Mouse (Mus musculus) thymus, adult 2 months (tissue): ENCODE measurements around the gene Yjefn3. TPM values are rescaled to one million over a fixed set of nuclear protein-coding genes. Genes with fewer than 3 reads are reported as not detected.

Experiments used
- DNase-seq: peaks from one replicate; pipeline ENCODE4 v3.0.0; 2021
- H3K27ac ChIP-seq: fragments of 200-500 bp; 2 replicates; pipeline ENCODE4 v1.5.1; 2012; ENCODE audit warnings: low read length, control low read depth; ENCODE audit not compliant: control insufficient read depth, insufficient read depth
- H3K27me3 ChIP-seq: fragments of 200-500 bp; 2 replicates; pipeline ENCODE4 v1.6.1; 2012; ENCODE audit warnings: mild to moderate bottlenecking, low read length, moderate library complexity, mixed read lengths; ENCODE audit not compliant: control insufficient read depth, insufficient read depth
- H3K36me3 ChIP-seq: fragments of 200-500 bp; 2 replicates; pipeline ENCODE4 v1.6.1; 2012; ENCODE audit warnings: mild to moderate bottlenecking, low read length, moderate library complexity; ENCODE audit not compliant: control insufficient read depth, insufficient read depth
- H3K4me1 ChIP-seq: fragments of 200-500 bp; replicated peaks from 2 replicates; pipeline ENCODE4 v1.6.1; 2012; ENCODE audit warnings: low read length; ENCODE audit not compliant: control insufficient read depth, insufficient read depth
- H3K4me3 ChIP-seq: fragments of 200-500 bp; 2 replicates; pipeline ENCODE4 v1.5.1; 2012; ENCODE audit warnings: mild to moderate bottlenecking, low read length, control low read depth, moderate library complexity; ENCODE audit not compliant: control insufficient read depth, insufficient read depth
- CTCF ChIP-seq: fragments of 200-500 bp; IDR thresholded peaks from 2 replicates; pipeline ENCODE4 v1.5.1; 2012; ENCODE audit warnings: mild to moderate bottlenecking, control low read depth, low read length, moderate library complexity, borderline replicate concordance; ENCODE audit not compliant: control insufficient read depth, poor library complexity, insufficient read depth; ENCODE audit errors: extremely low read depth
- POLR2A ChIP-seq: fragments of 200-500 bp; IDR thresholded peaks from 2 replicates; pipeline ENCODE4 v1.6.1; 2012; ENCODE audit warnings: mild to moderate bottlenecking, low read length, control low read depth, moderate library complexity; ENCODE audit not compliant: control insufficient read depth, poor library complexity, insufficient read depth; ENCODE audit errors: extremely low read depth
- WGBS: fragments of 180-500 bp; shearing (Covaris S2); methylation state at CpG from one replicate; pipeline ENCODE4 v1.1.7; 2018; 5-methylcytosine and 5-hydroxymethylcytosine counted together
- polyA plus RNA-seq: library from polyadenylated mRNA; depleted of rRNA; stranded (reverse); fragments of >200 nt; gene quantifications from 2 replicates; pipeline ENCODE4 v1.2.3, GENCODE M21; 2012

Gene Yjefn3
- polyA plus RNA-seq, 1 experiment: 11.7 TPM

- Histone ChIP-seq H3K36me3 (no peaks in the 10 kb centered on the region), H3K27me3 (no peaks in the 10 kb centered on the region), H3K4me3 (peak overlapping the region; percentile 87), H3K27ac (peak overlapping the region; percentile 63), H3K4me1 (peaks cover 2% of the 10 kb centered on the region)
- TF ChIP-seq CTCF (peak; percentile 96), POLR2A (peak; percentile 87)
- WGBS: 2% methylated on average over 41 of the region's 41 CpGs
- DNase-seq: peak; percentile 98
Measured at GRCm38 (mm10) chr8:69901484-69902162, 889 bp downstream of the Yjefn3 start.

- TF ChIP-seq CTCF: no peak
- WGBS: 5% methylated on average over 12 of the region's 12 CpGs
- peaks cover 2% of the 10 kb centered on the region for H3K4me1 ChIP-seq
- H3K27ac ChIP-seq: peak overlapping the region; percentile 45; the same call in 1 of the 2 replicates
- no peak for DNase-seq
- H3K4me3 ChIP-seq: peak overlapping the region; percentile 87
- no peaks in the 10 kb centered on the region for H3K36me3 ChIP-seq
- no peaks in the 10 kb centered on the region for H3K27me3 ChIP-seq
Measured at GRCm38 (mm10) chr8:69900895-69901451, 1.5 kb downstream of the Yjefn3 start.

GRCm38 (mm10) chr8:69899876-69900275 is 2.6 kb downstream of the Yjefn3 start:
- no peaks in the 10 kb centered on the region for H3K27me3 ChIP-seq
- WGBS: 100% methylated on average over 2 of the region's 2 CpGs
- no peak overlapping the region for H3K4me3 ChIP-seq
- H3K27ac ChIP-seq: no peak overlapping the region
- peaks cover 2% of the 10 kb centered on the region for H3K4me1 ChIP-seq
- no peak for DNase-seq
- no peak for TF ChIP-seq POLR2A
- no peak for TF ChIP-seq CTCF
- no peaks in the 10 kb centered on the region for H3K36me3 ChIP-seq

GRCm38 (mm10) chr8:69897857-69898256 is 4.7 kb downstream of the Yjefn3 start:
- Histone ChIP-seq H3K4me1 (peaks cover 2% of the 10 kb centered on the region), H3K27me3 (no peaks in the 10 kb centered on the region), H3K36me3 (0 out of 2 replicates have a peak, but pooled peaks cover 3% of the 10 kb centered on the region), H3K4me3 (no peak overlapping the region), H3K27ac (no peak overlapping the region)
- TF ChIP-seq CTCF: no peak
- TF ChIP-seq POLR2A: no peak
- DNase-seq: no peak
- WGBS: 91% methylated on average over 6 of the region's 6 CpGs

GRCm38 (mm10) chr8:69895772-69896451 is 6.6 kb downstream of the Yjefn3 start:
- no peaks in the 10 kb centered on the region for H3K27me3 ChIP-seq
- H3K27ac ChIP-seq: no peak overlapping the region
- no peak overlapping the region for H3K4me3 ChIP-seq
- H3K4me1 ChIP-seq: peaks cover 2% of the 10 kb centered on the region
- TF ChIP-seq POLR2A: no peak
- TF ChIP-seq CTCF: no peak
- 0 out of 2 replicates have a peak, but pooled peaks cover 3% of the 10 kb centered on the region for H3K36me3 ChIP-seq
- no peak for DNase-seq
- WGBS: 94% methylated on average over 4 of the region's 4 CpGs

- Histone ChIP-seq H3K4me1 (no peaks in the 10 kb centered on the region), H3K27me3 (no peaks in the 10 kb centered on the region; the same call in 1 of the 2 replicates), H3K36me3 (0 out of 2 replicates have a peak, but pooled peaks cover 3% of the 10 kb centered on the region), H3K4me3 (no peak overlapping the region), H3K27ac (no peak overlapping the region)
- no peak for TF ChIP-seq POLR2A
- TF ChIP-seq CTCF: no peak
- 87% methylated on average over 6 of the region's 6 CpGs for WGBS
- DNase-seq: no peak
Measured at GRCm38 (mm10) chr8:69894836-69895332, 7.6 kb downstream of the Yjefn3 start.
